Mouse (Mus musculus): ENCODE data around the gene Gm9999.

DNA sequence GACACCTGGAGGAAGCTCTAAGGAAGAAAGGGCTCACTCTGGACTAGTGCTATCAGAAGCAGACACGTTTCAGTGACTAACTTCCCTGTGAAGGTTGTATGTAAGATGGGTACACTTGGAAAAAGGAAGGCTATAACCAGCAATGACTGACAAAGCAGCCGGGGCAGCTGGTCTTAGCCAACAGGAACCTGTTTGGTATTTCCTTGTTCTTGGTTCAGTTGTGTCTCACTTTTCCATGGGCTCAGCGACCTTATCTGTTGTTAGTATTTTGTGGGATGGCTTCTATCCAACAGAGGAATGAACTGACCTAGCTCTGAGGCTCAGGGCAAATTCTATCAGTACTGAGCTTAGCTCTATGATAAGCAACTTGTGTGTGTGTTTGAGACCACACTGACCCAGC lies 22.4 kb upstream of the Gm9999 start:
- no peak for TF ChIP-seq CTCF (IDR thresholded peaks at IDR 0.05; ENCODE audit: low read depth)
- TF ChIP-seq EP300 (optimal IDR thresholded peaks at IDR 0.05): no peak

Data from stomach, postnatal 0 days (tissue).